Mouse (Mus musculus): Measurements from ENCODE around the gene Pecam1. TPM values are rescaled to one million over a fixed set of nuclear protein-coding genes. Genes with fewer than 3 reads are reported as not detected.
"Not testable (repeated sequence)": the region's sequence is repeated elsewhere in the genome, so short reads cannot be mapped to it uniquely, and the experiment has no call there.

Pecam1 gene
- polyA plus RNA-seq, 1 experiment from 2014 or later: 16.0 TPM

GRCm38 (mm10) chr11:106739116-106739515 lies 11.3 kb downstream of the Pecam1 start:
- Histone ChIP-seq H3K27ac (no peak overlapping the region), H3K4me1 (peaks cover 29% of the 10 kb centered on the region), H3K27me3 (ENCODE audit: poor library complexity, severe bottlenecking) (no peaks in the 10 kb centered on the region), H3K36me3 (replicated peaks) (no peaks in the 10 kb centered on the region), H3K9me3 (no peaks in the 10 kb centered on the region), H3K4me3 (no peak overlapping the region)
- DNase-seq (ENCODE audit: extremely low spot score, low spot score): no peak
- 97% methylated on average over 2 of the region's 2 CpGs for WGBS

- H3K27me3 ChIP-seq (ENCODE audit: poor library complexity, severe bottlenecking): no peaks in the 10 kb centered on the region
- peaks cover 29% of the 10 kb centered on the region for H3K4me1 ChIP-seq
- H3K4me3 ChIP-seq: peak overlapping the region; percentile 20; the same call in 1 of the 2 replicates
- DNase-seq (ENCODE audit: extremely low spot score, low spot score): peak; percentile 24
- 15% methylated on average over 12 of the region's 12 CpGs for WGBS
- H3K9me3 ChIP-seq: no peaks in the 10 kb centered on the region
- peak overlapping the region; percentile 81 for H3K27ac ChIP-seq
- no peaks in the 10 kb centered on the region for H3K36me3 ChIP-seq (replicated peaks)
Measured at GRCm38 (mm10) chr11:106737178-106737621, 13.2 kb downstream of the Pecam1 start.

GRCm38 (mm10) chr11:106736614-106737013 lies 13.8 kb downstream of the Pecam1 start:
- H3K4me3 ChIP-seq: 0 out of 2 replicates have a peak overlapping the region, but pooled peaks have one; percentile 20
- H3K27me3 ChIP-seq (ENCODE audit: poor library complexity, severe bottlenecking): no peaks in the 10 kb centered on the region
- no peaks in the 10 kb centered on the region for H3K9me3 ChIP-seq
- H3K27ac ChIP-seq: peak overlapping the region; percentile 81
- H3K36me3 ChIP-seq (replicated peaks): no peaks in the 10 kb centered on the region
- 36% methylated on average over 3 of the region's 3 CpGs for WGBS
- DNase-seq (ENCODE audit: extremely low spot score, low spot score): no peak
- H3K4me1 ChIP-seq: peaks cover 26% of the 10 kb centered on the region

- Histone ChIP-seq H3K4me3 (no peak overlapping the region), H3K9me3 (no peaks in the 10 kb centered on the region), H3K27me3 (ENCODE audit: poor library complexity, severe bottlenecking) (no peaks in the 10 kb centered on the region), H3K4me1 (peaks cover 14% of the 10 kb centered on the region), H3K36me3 (replicated peaks) (no peaks in the 10 kb centered on the region), H3K27ac (no peak overlapping the region)
- 92% methylated on average over 4 of the region's 4 CpGs for WGBS
- no peak for DNase-seq (ENCODE audit: extremely low spot score, low spot score)
Measured at GRCm38 (mm10) chr11:106730714-106731113, 19.7 kb downstream of the Pecam1 start.

- no peaks in the 10 kb centered on the region for H3K9me3 ChIP-seq
- no peaks in the 10 kb centered on the region for H3K27me3 ChIP-seq (ENCODE audit: poor library complexity, severe bottlenecking)
- DNase-seq (ENCODE audit: extremely low spot score, low spot score): no peak
Measured at GRCm38 (mm10) chr11:106729656-106730055, 20.8 kb downstream of the Pecam1 start.

GRCm38 (mm10) chr11:106728402-106729366 lies 21.7 kb downstream of the Pecam1 start:
- H3K4me1 ChIP-seq: peaks cover 15% of the 10 kb centered on the region
- no peak overlapping the region for H3K4me3 ChIP-seq
- H3K9me3 ChIP-seq: no peaks in the 10 kb centered on the region
- H3K36me3 ChIP-seq (replicated peaks): no peaks in the 10 kb centered on the region
- no peak for DNase-seq (ENCODE audit: extremely low spot score, low spot score)
- 84% methylated on average over 10 of the region's 10 CpGs for WGBS
- H3K27ac ChIP-seq: peak overlapping the region; percentile 53; the same call in 1 of the 2 replicates
- no peaks in the 10 kb centered on the region for H3K27me3 ChIP-seq (ENCODE audit: poor library complexity, severe bottlenecking)

More at GRCm38 (mm10) chr11:106729656-106730055, 20.8 kb downstream of the Pecam1 start:
- Histone ChIP-seq H3K4me1 (peaks cover 14% of the 10 kb centered on the region), H3K36me3 (replicated peaks) (no peaks in the 10 kb centered on the region), H3K27ac (no peak overlapping the region), H3K4me3 (no peak overlapping the region)
- 100% methylated on average over 1 of the region's 1 CpGs for WGBS

- Histone ChIP-seq H3K36me3 (replicated peaks) (no peaks in the 10 kb centered on the region), H3K4me1 (peaks cover 22% of the 10 kb centered on the region), H3K4me3 (no peak overlapping the region), H3K27ac (peak overlapping the region; percentile 0; the same call in 1 of the 2 replicates), H3K9me3 (no peaks in the 10 kb centered on the region), H3K27me3 (ENCODE audit: poor library complexity, severe bottlenecking) (no peaks in the 10 kb centered on the region)
- WGBS: 44% methylated on average over 5 of the region's 5 CpGs
- DNase-seq (ENCODE audit: extremely low spot score, low spot score): no peak
Measured at GRCm38 (mm10) chr11:106727967-106728366, 22.5 kb downstream of the Pecam1 start.

- WGBS: 97% methylated on average over 9 of the region's 9 CpGs
- H3K27me3 ChIP-seq (ENCODE audit: poor library complexity, severe bottlenecking); H3K36me3 ChIP-seq (replicated peaks); DNase-seq (ENCODE audit: extremely low spot score, low spot score); H3K4me3 ChIP-seq; H3K27ac ChIP-seq; H3K9me3 ChIP-seq: not testable (repeated sequence)
- H3K4me1 ChIP-seq: peaks cover 25% of the 10 kb centered on the region
Measured at GRCm38 (mm10) chr11:106724916-106725235, 25.6 kb downstream of the Pecam1 start.

- H3K4me1 ChIP-seq: peaks cover 25% of the 10 kb centered on the region
- no peak overlapping the region for H3K4me3 ChIP-seq
- DNase-seq (ENCODE audit: extremely low spot score, low spot score): no peak
- WGBS: 91% methylated on average over 10 of the region's 10 CpGs
- no peaks in the 10 kb centered on the region for H3K27me3 ChIP-seq (ENCODE audit: poor library complexity, severe bottlenecking)
- no peaks in the 10 kb centered on the region for H3K9me3 ChIP-seq
- H3K27ac ChIP-seq: no peak overlapping the region
- H3K36me3 ChIP-seq (replicated peaks): no peaks in the 10 kb centered on the region
Measured at GRCm38 (mm10) chr11:106724176-106724915, 26.1 kb downstream of the Pecam1 start.

GRCm38 (mm10) chr11:106723611-106724125 lies 26.8 kb downstream of the Pecam1 start:
- Histone ChIP-seq H3K9me3 (no peaks in the 10 kb centered on the region), H3K4me1 (peaks cover 24% of the 10 kb centered on the region), H3K27me3 (ENCODE audit: poor library complexity, severe bottlenecking) (no peaks in the 10 kb centered on the region), H3K4me3 (no peak overlapping the region), H3K27ac (no peak overlapping the region), H3K36me3 (replicated peaks) (no peaks in the 10 kb centered on the region)
- DNase-seq (ENCODE audit: extremely low spot score, low spot score): no peak
- 78% methylated on average over 15 of the region's 15 CpGs for WGBS

GRCm38 (mm10) chr11:106722831-106723361 lies 27.5 kb downstream of the Pecam1 start:
- Histone ChIP-seq H3K4me1 (peaks cover 16% of the 10 kb centered on the region), H3K27ac (0 out of 2 replicates have a peak overlapping the region, but pooled peaks have one; percentile 4), H3K27me3 (ENCODE audit: poor library complexity, severe bottlenecking) (no peaks in the 10 kb centered on the region), H3K4me3 (no peak overlapping the region), H3K9me3 (no peaks in the 10 kb centered on the region), H3K36me3 (replicated peaks) (no peaks in the 10 kb centered on the region)
- no peak for DNase-seq (ENCODE audit: extremely low spot score, low spot score)
- 33% methylated on average over 7 of the region's 7 CpGs for WGBS

GRCm38 (mm10) chr11:106720379-106720778 lies 30.0 kb downstream of the Pecam1 start:
- Histone ChIP-seq H3K9me3 (no peaks in the 10 kb centered on the region), H3K4me3 (no peak overlapping the region), H3K36me3 (replicated peaks) (no peaks in the 10 kb centered on the region), H3K27me3 (ENCODE audit: poor library complexity, severe bottlenecking) (no peaks in the 10 kb centered on the region), H3K27ac (no peak overlapping the region), H3K4me1 (peaks cover 11% of the 10 kb centered on the region)
- no peak for DNase-seq (ENCODE audit: extremely low spot score, low spot score)
- 90% methylated on average over 8 of the region's 8 CpGs for WGBS
